Mouse (Mus musculus): ENCODE results near the gene Slc12a8.

DNA sequence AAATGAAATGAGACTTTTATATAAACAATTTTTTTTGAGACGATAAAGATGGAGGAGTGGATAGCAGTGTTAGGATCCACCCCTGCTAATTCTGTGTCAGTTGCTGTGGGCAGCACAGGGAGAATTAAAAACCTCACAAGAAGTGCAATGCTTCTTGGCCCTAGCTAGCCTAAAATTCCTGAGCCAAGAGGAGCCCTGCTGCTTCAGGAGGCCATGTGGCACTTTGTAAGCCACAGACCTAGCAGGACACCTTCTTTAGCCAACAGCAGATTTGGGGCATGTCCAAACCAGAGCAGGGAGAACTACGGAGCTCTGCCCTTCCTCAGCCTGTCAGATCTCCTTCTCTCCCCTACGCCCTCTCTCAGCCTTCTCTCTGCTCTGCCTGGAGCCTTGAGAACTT is 153.2 kb downstream of the Slc12a8 start:
- TF ChIP-seq POLR2A (IDR thresholded peaks at IDR 0.05; ENCODE audit: insufficient read depth, low read length) (no peak), CTCF (IDR thresholded peaks at IDR 0.05; ENCODE audit: low read depth, low read length) (no peak), EP300 (IDR thresholded peaks at IDR 0.05; ENCODE audit: insufficient read depth, low read depth, low read length) (no peak)

All from ES-Bruce4 (cell line).